Mouse (Mus musculus) C2C12 (cell line): ENCODE measurements around the gene Dpy19l3. TPM values are rescaled to one million over a fixed set of nuclear protein-coding genes. Genes with fewer than 3 reads are reported as not detected.

Experiments used
- H3K27me3 ChIP-seq: one replicate; pipeline ENCODE4 v1.6.1; 2011; ENCODE audit not compliant: control insufficient read depth, insufficient read depth, insufficient read length
- H3K36me3 ChIP-seq: one replicate; pipeline ENCODE4 v1.6.1; 2011; ENCODE audit not compliant: control insufficient read depth, insufficient read depth
- H3K4me3 ChIP-seq: one replicate; pipeline ENCODE4 v1.5.1; 2011; ENCODE audit warnings: mild to moderate bottlenecking, control low read depth; ENCODE audit not compliant: poor library complexity, insufficient read depth, severe bottlenecking
- H3K79me2 ChIP-seq: one replicate; pipeline ENCODE4 v1.6.1; 2011; ENCODE audit not compliant: control insufficient read depth, insufficient read depth
- H3K79me3 ChIP-seq: one replicate; pipeline ENCODE4 v1.6.1; 2011; ENCODE audit warnings: low read depth, control low read depth
- H3ac ChIP-seq: one replicate; pipeline ENCODE3; 2011; ENCODE audit warnings: low read depth; ENCODE audit not compliant: control insufficient read depth, insufficient read length
- CEBPB ChIP-seq: IDR thresholded peaks from one replicate; pipeline ENCODE4 v1.6.1; 2011; ENCODE audit warnings: low read depth, mild to moderate bottlenecking, control low read depth, moderate library complexity
- CTCF ChIP-seq: IDR thresholded peaks from one replicate; pipeline ENCODE4 v1.5.1; 2011; ENCODE audit not compliant: control insufficient read depth, insufficient read depth, insufficient read length
- FOSL1 ChIP-seq: IDR thresholded peaks from one replicate; pipeline ENCODE4 v1.8.0; 2011; ENCODE audit warnings: mild to moderate bottlenecking, low read length; ENCODE audit not compliant: poor library complexity, insufficient read depth, severe bottlenecking
- MAX ChIP-seq: IDR thresholded peaks from one replicate; pipeline ENCODE4 v1.6.1; 2011; ENCODE audit warnings: mild to moderate bottlenecking, control low read depth
- MYOD1 ChIP-seq: IDR thresholded peaks from one replicate; pipeline ENCODE4 v1.6.1; 2011; ENCODE audit warnings: low read depth; ENCODE audit not compliant: control insufficient read depth, insufficient read length
- MYOG ChIP-seq: IDR thresholded peaks from one replicate; pipeline ENCODE4 v1.6.1; 2011; ENCODE audit not compliant: control insufficient read depth, insufficient read length; ENCODE audit errors: extremely low read depth
- USF1 ChIP-seq: IDR thresholded peaks from one replicate; pipeline ENCODE4 v1.6.1; 2011; ENCODE audit warnings: low read depth, mild to moderate bottlenecking, control low read depth, moderate library complexity
- polyA plus RNA-seq: library from polyadenylated mRNA; unstranded; fragments of >200 nt; fragmentation: generic; extraction: Trizol; gene quantifications from one replicate; pipeline ENCODE4 v1.2.1, GENCODE M21; 2012; ENCODE audit warnings: missing spikeins

Dpy19l3 gene
- polyA plus RNA-seq, 1 experiment = 8.2 TPM

GRCm38 (mm10) chr7:35772347-35772746 is 18.1 kb upstream of the Dpy19l3 start:
- TF ChIP-seq FOSL1 (no peak), CEBPB (no peak), MAX (no peak), USF1 (no peak), CTCF (no peak), MYOD1 (no peak), MYOG (no peak)
- Histone ChIP-seq H3K4me3 (no peak overlapping the region), H3ac (no peak overlapping the region), H3K79me2 (no peaks in the 10 kb centered on the region), H3K36me3 (peaks cover 27% of the 10 kb centered on the region), H3K79me3 (no peaks in the 10 kb centered on the region), H3K27me3 (no peaks in the 10 kb centered on the region)

- H3K4me3 ChIP-seq = no peak overlapping the region
- H3K27me3 ChIP-seq = no peaks in the 10 kb centered on the region
- TF ChIP-seq USF1 (no peak), MAX (no peak), MYOD1 (no peak), CEBPB (no peak), MYOG (no peak), CTCF (no peak), FOSL1 (no peak)
- H3K79me3 ChIP-seq = no peaks in the 10 kb centered on the region
- peaks cover 22% of the 10 kb centered on the region for H3K36me3 ChIP-seq
- no peak overlapping the region for H3ac ChIP-seq
- H3K79me2 ChIP-seq = no peaks in the 10 kb centered on the region
Measured at GRCm38 (mm10) chr7:35771106-35771505, 16.9 kb upstream of the Dpy19l3 start.

GRCm38 (mm10) chr7:35770122-35770521 is 15.9 kb upstream of the Dpy19l3 start:
- Histone ChIP-seq H3K79me2 (no peaks in the 10 kb centered on the region), H3K4me3 (no peak overlapping the region), H3K36me3 (peaks cover 14% of the 10 kb centered on the region), H3K79me3 (no peaks in the 10 kb centered on the region), H3K27me3 (no peaks in the 10 kb centered on the region), H3ac (no peak overlapping the region)
- TF ChIP-seq CTCF (no peak), MAX (no peak), FOSL1 (no peak), MYOG (no peak), USF1 (no peak), MYOD1 (no peak), CEBPB (no peak)

- H3K79me2 ChIP-seq = no peaks in the 10 kb centered on the region
- TF ChIP-seq MYOD1 (no peak), CEBPB (no peak), MYOG (no peak), FOSL1 (no peak), USF1 (no peak), MAX (no peak), CTCF (no peak)
- H3K27me3 ChIP-seq = no peaks in the 10 kb centered on the region
- H3K4me3 ChIP-seq = no peak overlapping the region
- no peaks in the 10 kb centered on the region for H3K79me3 ChIP-seq
- H3ac ChIP-seq = no peak overlapping the region
- H3K36me3 ChIP-seq = no peaks in the 10 kb centered on the region
Measured at GRCm38 (mm10) chr7:35764461-35764860, 10.2 kb upstream of the Dpy19l3 start.

- TF ChIP-seq CTCF = no peak
- no peak for TF ChIP-seq USF1
- TF ChIP-seq MAX = no peak
- TF ChIP-seq CEBPB = no peak
- TF ChIP-seq MYOG = no peak
- TF ChIP-seq MYOD1 = no peak
- TF ChIP-seq FOSL1 = no peak
- Histone ChIP-seq H3K27me3 (no peaks in the 10 kb centered on the region), H3K79me3 (no peaks in the 10 kb centered on the region)
Measured at GRCm38 (mm10) chr7:35761801-35762200, 7.5 kb upstream of the Dpy19l3 start.

GRCm38 (mm10) chr7:35759602-35760001 is 5.3 kb upstream of the Dpy19l3 start:
- no peaks in the 10 kb centered on the region for H3K36me3 ChIP-seq
- H3K79me2 ChIP-seq = no peaks in the 10 kb centered on the region
- no peak overlapping the region for H3ac ChIP-seq
- no peaks in the 10 kb centered on the region for H3K27me3 ChIP-seq
- H3K4me3 ChIP-seq = no peak overlapping the region
- H3K79me3 ChIP-seq = no peaks in the 10 kb centered on the region
- TF ChIP-seq CEBPB (no peak), MYOD1 (no peak), USF1 (no peak)

More at GRCm38 (mm10) chr7:35761801-35762200, 7.5 kb upstream of the Dpy19l3 start:
- Histone ChIP-seq H3K36me3 (no peaks in the 10 kb centered on the region), H3K4me3 (no peak overlapping the region), H3ac (no peak overlapping the region), H3K79me2 (no peaks in the 10 kb centered on the region)
